ENCODE assay signal across 8 mouse cellular contexts in the genomic region with DNA sequence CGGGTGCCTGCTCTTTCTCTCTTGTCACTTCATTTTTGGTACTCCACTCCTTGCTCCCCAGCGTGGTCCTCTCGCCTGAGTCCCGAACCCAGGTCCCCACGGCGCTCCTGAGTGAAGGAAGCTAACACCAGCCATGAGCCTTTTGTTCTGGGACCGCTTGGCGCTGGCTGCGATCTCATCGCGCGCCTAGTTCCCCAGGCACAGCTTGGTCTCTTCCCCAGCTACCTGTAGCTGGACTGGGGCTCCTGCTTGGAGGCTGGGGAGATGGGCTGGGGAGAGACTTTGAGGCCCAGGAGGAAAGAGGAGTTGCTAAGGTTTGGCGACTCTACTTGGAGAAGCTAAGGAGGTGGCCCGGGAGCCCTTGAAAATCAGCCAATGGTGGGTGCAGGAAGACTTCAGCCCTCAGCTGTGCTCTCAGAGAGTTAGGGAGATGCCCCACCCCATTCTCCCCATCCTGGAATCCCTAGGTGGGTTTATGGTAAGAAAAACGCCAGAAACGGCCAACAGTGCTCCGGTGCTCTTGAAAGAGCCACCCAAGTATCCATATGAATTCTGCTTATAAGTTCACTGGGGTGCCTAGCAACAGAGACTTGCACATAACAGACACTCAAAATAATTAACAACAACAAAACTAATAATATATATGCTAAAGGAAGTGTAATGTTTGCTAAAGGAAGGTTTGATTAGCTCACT. TPM values are rescaled to one million over a fixed set of nuclear protein-coding genes. Genes with fewer than 3 reads are reported as not detected.
DNase-seq lines count a peak whose midpoint lies in the region; ATAC-seq and TF ChIP-seq lines count a peak whose summit lies in the region.

No protein-coding gene starts in this region.

- WGBS in heart, embryonic 16.5 days: 14% methylated on average over 17 of the region's 17 CpGs
- WGBS in heart, adult 2 months: 16% methylated on average over 17 of the region's 17 CpGs
- WGBS in hindbrain, postnatal 0 days: 4% methylated on average over 17 of the region's 17 CpGs
- 8% methylated on average over 16 of the region's 17 CpGs for WGBS in midbrain, embryonic 16.5 days

- peak overlapping the region; percentile 40; the same call in 1 of the 2 replicates for H3K9ac ChIP-seq in heart, embryonic 16.5 days (ENCODE audit: low read length)
- H3K9ac ChIP-seq in heart, adult 2 months (ENCODE audit: low read depth, low read length): no peak overlapping the region
- peak overlapping the region; percentile 91 for H3K9ac ChIP-seq in hindbrain, postnatal 0 days (replicated peaks; ENCODE audit: low read length)
- peak overlapping the region; percentile 93 for H3K9ac ChIP-seq in midbrain, embryonic 16.5 days (ENCODE audit: low read depth, low read length)

- no peak overlapping the region for H3K27ac ChIP-seq in heart, embryonic 16.5 days (ENCODE audit: low read length)
- H3K27ac ChIP-seq in heart, adult 2 months: no peak overlapping the region
- peak overlapping the region; percentile 87 for H3K27ac ChIP-seq in cortical plate, adult 2 months (ENCODE audit: insufficient read depth, low read length)
- peak overlapping the region; percentile 96 for H3K27ac ChIP-seq in hindbrain, postnatal 0 days
- peak overlapping the region; percentile 99 for H3K27ac ChIP-seq in midbrain, embryonic 16.5 days (ENCODE audit: low read length)

- TF ChIP-seq POLR2A in heart, adult 2 months (IDR thresholded peaks at IDR 0.05; ENCODE audit: insufficient read depth, low read depth, low read length): no peak
- TF ChIP-seq POLR2A in cortical plate, adult 2 months (IDR thresholded peaks at IDR 0.05; ENCODE audit: extremely low read depth, insufficient read depth, low read length): no peak

- no peaks in the 10 kb centered on the region for H3K9me3 ChIP-seq in heart, embryonic 16.5 days (replicated peaks; ENCODE audit: control insufficient read depth, low read length)
- no peaks in the 10 kb centered on the region for H3K9me3 ChIP-seq in hindbrain, postnatal 0 days (ENCODE audit: low read length)
- H3K9me3 ChIP-seq in midbrain, embryonic 16.5 days (replicated peaks; ENCODE audit: control insufficient read depth, low read length, poor library complexity, severe bottlenecking): no peaks in the 10 kb centered on the region

- H3K79me2 ChIP-seq in heart, adult 2 months (replicated peaks; ENCODE audit: control insufficient read depth, insufficient read depth, low read length): no peaks in the 10 kb centered on the region

- H3K27me3 ChIP-seq in heart, embryonic 16.5 days (ENCODE audit: control insufficient read depth, insufficient read depth, low read length): peaks cover 48% of the 10 kb centered on the region
- H3K27me3 ChIP-seq in heart, adult 2 months (ENCODE audit: control insufficient read depth, insufficient read depth, low read length): peaks cover 12% of the 10 kb centered on the region
- no peaks in the 10 kb centered on the region for H3K27me3 ChIP-seq in hindbrain, postnatal 0 days (ENCODE audit: insufficient read depth, low read length)
- no peaks in the 10 kb centered on the region for H3K27me3 ChIP-seq in midbrain, embryonic 16.5 days (ENCODE audit: control insufficient read depth, insufficient read depth, low read depth, low read length)

- ATAC-seq in heart, embryonic 16.5 days (replicated peaks; ENCODE audit: extremely low read depth, insufficient read depth, low FRiP score): no peak
- ATAC-seq in hindbrain, postnatal 0 days: no peak; the same call in 1 of the 2 replicates
- ATAC-seq in midbrain, embryonic 16.5 days: peak; percentile 4; the same call in 1 of the 2 replicates

- intact Hi-C loops in heart, adult 2 months (cut with DNase I): no loop called here

- H3K4me2 ChIP-seq in heart, embryonic 16.5 days (ENCODE audit: low read depth, low read length): peak overlapping the region; percentile 68
- H3K4me2 ChIP-seq in hindbrain, postnatal 0 days (ENCODE audit: low read depth, low read length): peak overlapping the region; percentile 60
- H3K4me2 ChIP-seq in midbrain, embryonic 16.5 days (ENCODE audit: low read length): peak overlapping the region; percentile 74

- peaks cover 4% of the 10 kb centered on the region; the same call in 1 of the 2 replicates for H3K4me1 ChIP-seq in heart, embryonic 16.5 days (ENCODE audit: control insufficient read depth, insufficient read depth, low read length)
- no peaks in the 10 kb centered on the region for H3K4me1 ChIP-seq in heart, adult 2 months (ENCODE audit: control insufficient read depth, insufficient read depth, low read length)
- peaks cover 2% of the 10 kb centered on the region; the same call in 1 of the 2 replicates for H3K4me1 ChIP-seq in cortical plate, adult 2 months (ENCODE audit: control insufficient read depth, insufficient read depth, low read length)
- peaks cover 3% of the 10 kb centered on the region; the same call in 1 of the 2 replicates for H3K4me1 ChIP-seq in hindbrain, postnatal 0 days (ENCODE audit: insufficient read depth, low read length)
- peaks cover 44% of the 10 kb centered on the region for H3K4me1 ChIP-seq in midbrain, embryonic 16.5 days (ENCODE audit: control insufficient read depth, insufficient read depth, low read length)

- no peak for TF ChIP-seq EP300 in heart, adult 2 months (IDR thresholded peaks at IDR 0.05; ENCODE audit: insufficient read depth, low read depth, low read length)

- no peak for DNase-seq in heart, adult 2 months
- DNase-seq in hindbrain, postnatal 0 days (ENCODE audit: low spot score): no peak
- no peak for DNase-seq in spleen, postnatal 10 days (ENCODE audit: low spot score in 2 of 2)
- no peak for DNase-seq in layer of hippocampus, postnatal 36 days
- DNase-seq in gastrocnemius, adult 8-10 months (ENCODE audit: low spot score in 2 of 2): no peak

- peak overlapping the region; percentile 49 for H3K4me3 ChIP-seq in heart, embryonic 16.5 days (ENCODE audit: low read length)
- H3K4me3 ChIP-seq in heart, adult 2 months: no peak overlapping the region; the same call in 1 of the 2 replicates
- peak overlapping the region; percentile 69 for H3K4me3 ChIP-seq in cortical plate, adult 2 months (ENCODE audit: insufficient read depth, low read length)
- H3K4me3 ChIP-seq in hindbrain, postnatal 0 days (ENCODE audit: low read length): peak overlapping the region; percentile 77
- H3K4me3 ChIP-seq in midbrain, embryonic 16.5 days (ENCODE audit: low read depth, low read length): peak overlapping the region; percentile 73

- H3K36me3 ChIP-seq in heart, embryonic 16.5 days (ENCODE audit: control insufficient read depth, insufficient read depth): no peaks in the 10 kb centered on the region
- no peaks in the 10 kb centered on the region for H3K36me3 ChIP-seq in heart, adult 2 months (ENCODE audit: control insufficient read depth, insufficient read depth, low read length)
- H3K36me3 ChIP-seq in hindbrain, postnatal 0 days (ENCODE audit: insufficient read depth, low read length): no peaks in the 10 kb centered on the region
- H3K36me3 ChIP-seq in midbrain, embryonic 16.5 days (ENCODE audit: control insufficient read depth, insufficient read depth, low read length): no peaks in the 10 kb centered on the region

- no peak for TF ChIP-seq CTCF in heart, adult 2 months (IDR thresholded peaks at IDR 0.05)
- no peak for TF ChIP-seq CTCF in cortical plate, adult 2 months (IDR thresholded peaks at IDR 0.05; ENCODE audit: extremely low read depth, insufficient read depth, low read length)
- TF ChIP-seq CTCF in hindbrain, postnatal 0 days (IDR thresholded peaks at IDR 0.05; ENCODE audit: low read depth): no peak

RNA-seq across cellular contexts. Expression of gene Kcnk10, which starts 2.8 kb away (rescaled TPM):
- 0.03 and 0.12 TPM in 2 replicates for polyA plus RNA-seq in heart, embryonic 16.5 days (2015; fragmentation: Nextera tagmentation; extraction: Ambion mirVana)
- total RNA-seq in heart, adult 2 months (2021): not detected
- polyA plus RNA-seq in heart, adult 2 months (2012; rRNA removed): 0.03 and 0.16 TPM in 2 replicates
- polyA plus RNA-seq in cortical plate, adult 2 months (2012; rRNA removed): 4.3 and 4.7 TPM in 2 replicates
- total RNA-seq in hindbrain, postnatal 0 days (2014; rRNA removed): 28.1 and 39.9 TPM in 2 replicates
- polyA plus RNA-seq in hindbrain, postnatal 0 days (2015; fragmentation: Nextera tagmentation; extraction: Ambion mirVana): 31.5 and 32.2 TPM in 2 replicates
- 40.7 and 50.0 TPM in 2 replicates for polyA plus RNA-seq in midbrain, embryonic 16.5 days (2015; fragmentation: Nextera tagmentation; extraction: Ambion mirVana)
- 10 to 100 TPM; 17.5 to 18.2 TPM for total RNA-seq in layer of hippocampus, postnatal 36 days (2021)
- total RNA-seq in gastrocnemius, adult 8-10 months (2022): not detected

RNA-seq across cellular contexts. Expression of gene Spata7, which starts 52.6 kb away (rescaled TPM):
- 10.7 and 12.2 TPM in 2 replicates for polyA plus RNA-seq in heart, embryonic 16.5 days (2015; fragmentation: Nextera tagmentation; extraction: Ambion mirVana)
- 1 to 10 TPM; 5.2 to 6.5 TPM for total RNA-seq in heart, adult 2 months (2021)
- 2.2 and 3.0 TPM in 2 replicates for polyA plus RNA-seq in heart, adult 2 months (2012; rRNA removed)
- polyA plus RNA-seq in cortical plate, adult 2 months (2012; rRNA removed): 26.5 and 27.0 TPM in 2 replicates
- 28.7 and 34.0 TPM in 2 replicates for total RNA-seq in hindbrain, postnatal 0 days (2014; rRNA removed)
- polyA plus RNA-seq in hindbrain, postnatal 0 days (2015; fragmentation: Nextera tagmentation; extraction: Ambion mirVana): 35.0 and 37.7 TPM in 2 replicates
- 35.7 and 37.7 TPM in 2 replicates for polyA plus RNA-seq in midbrain, embryonic 16.5 days (2015; fragmentation: Nextera tagmentation; extraction: Ambion mirVana)
- total RNA-seq in layer of hippocampus, postnatal 36 days (2021): 10 to 100 TPM; 25.3 to 27.7 TPM
- total RNA-seq in gastrocnemius, adult 8-10 months (2022): 1 to 10 TPM; 3.0 to 4.0 (median 3.4) TPM

Comparison
In these comparisons a context has a peak if more than half of its experiments do, and no peak if none do; other contexts are left out.
1. H3K27ac ChIP-seq: peak in cortical plate, adult 2 months (single experiment), hindbrain, postnatal 0 days (single experiment) and midbrain, embryonic 16.5 days (single experiment); none in heart, embryonic 16.5 days (single experiment) and heart, adult 2 months (single experiment).
2. Peak in every context shown above with its lines, with median percentiles within 50 percentile points of each other: H3K4me2 ChIP-seq.